ENCODE assay signal across 13 mouse cellular contexts in the genomic region with DNA sequence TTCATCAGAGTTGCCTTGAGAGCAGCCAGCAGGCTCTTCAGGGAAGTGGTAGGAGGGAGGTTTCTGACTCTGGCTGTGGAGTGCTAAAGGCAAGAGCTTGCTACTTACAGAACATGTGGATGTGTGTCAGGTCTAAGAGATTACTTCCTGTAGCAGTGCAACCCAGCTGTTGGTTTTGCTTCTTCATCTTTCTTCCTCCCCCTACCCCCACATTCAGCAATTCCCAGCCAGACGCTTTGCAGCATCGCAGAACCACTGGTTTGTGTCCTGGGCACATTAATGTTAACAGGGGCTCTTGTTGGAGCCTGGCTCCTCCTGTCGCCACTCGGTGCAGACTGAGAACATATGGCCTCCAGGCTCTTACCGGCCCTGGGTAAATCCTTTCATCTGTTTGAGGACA.
DNase-seq lines count a peak whose midpoint lies in the region; ATAC-seq lines count a peak whose summit lies in the region.
"Had no signal": no experiment of that assay in that cellular context is flagged by ENCODE, and none has a peak within 500 bp of the region (broad histone marks: within the 10 kb centered on the region; RNA-seq: fewer than 3 reads in every experiment).

No protein-coding gene starts in this region.

- no peaks in the 10 kb centered on the region for H3K27me3 ChIP-seq in forebrain, embryonic 12.5 days
- H3K27me3 ChIP-seq in forebrain, embryonic 10.5 days (ENCODE audit: poor library complexity, severe bottlenecking), result no peaks in the 10 kb centered on the region
- no peaks in the 10 kb centered on the region for H3K27me3 ChIP-seq in neural tube, embryonic 15.5 days (replicated peaks)
- H3K27me3 ChIP-seq: embryonic facial prominence, embryonic 13.5 days; liver, embryonic 13.5 days had no signal

- no peaks in the 10 kb centered on the region for H3K36me3 ChIP-seq in forebrain, embryonic 12.5 days (replicated peaks)
- no peaks in the 10 kb centered on the region for H3K36me3 ChIP-seq in forebrain, embryonic 10.5 days (replicated peaks)
- H3K36me3 ChIP-seq in neural tube, embryonic 15.5 days, result no peaks in the 10 kb centered on the region
- H3K36me3 ChIP-seq: embryonic facial prominence, embryonic 13.5 days; liver, embryonic 13.5 days had no signal

- H3K4me3 ChIP-seq in forebrain, embryonic 12.5 days (replicated peaks), result no peak overlapping the region
- H3K4me3 ChIP-seq in forebrain, embryonic 10.5 days, result no peak overlapping the region
- no peak overlapping the region for H3K4me3 ChIP-seq in neural tube, embryonic 15.5 days (replicated peaks)
- H3K4me3 ChIP-seq: embryonic facial prominence, embryonic 13.5 days; liver, embryonic 13.5 days had no signal

- peaks cover 7% of the 10 kb centered on the region; the same call in 1 of the 2 replicates for H3K4me1 ChIP-seq in forebrain, embryonic 12.5 days
- H3K4me1 ChIP-seq in forebrain, embryonic 10.5 days, result peaks cover 9% of the 10 kb centered on the region; the same call in 1 of the 2 replicates
- peaks cover 10% of the 10 kb centered on the region for H3K4me1 ChIP-seq in neural tube, embryonic 15.5 days

- no peaks in the 10 kb centered on the region for H3K9me3 ChIP-seq in forebrain, embryonic 12.5 days
- no peaks in the 10 kb centered on the region for H3K9me3 ChIP-seq in forebrain, embryonic 10.5 days
- no peaks in the 10 kb centered on the region for H3K9me3 ChIP-seq in neural tube, embryonic 15.5 days (replicated peaks)
- H3K9me3 ChIP-seq: embryonic facial prominence, embryonic 13.5 days; liver, embryonic 13.5 days had no signal

- H3K4me2 ChIP-seq in forebrain, embryonic 12.5 days, result no peak overlapping the region
- no peak overlapping the region for H3K4me2 ChIP-seq in neural tube, embryonic 15.5 days
- H3K4me2 ChIP-seq: embryonic facial prominence, embryonic 13.5 days; liver, embryonic 13.5 days had no signal

- 0 out of 2 replicates have a peak overlapping the region, but pooled peaks have one; percentile 5 for H3K27ac ChIP-seq in forebrain, embryonic 12.5 days
- no peak overlapping the region for H3K27ac ChIP-seq in forebrain, embryonic 10.5 days
- no peak overlapping the region for H3K27ac ChIP-seq in neural tube, embryonic 15.5 days (replicated peaks)
- H3K27ac ChIP-seq: embryonic facial prominence, embryonic 13.5 days; liver, embryonic 13.5 days had no signal

- intact Hi-C loops in gastrocnemius, postnatal 36 days (cut with DNase I), result no loop called here

- WGBS in forebrain, embryonic 12.5 days, result 81% methylated on average over 5 of the region's 5 CpGs
- WGBS in forebrain, embryonic 10.5 days, result 66% methylated on average over 5 of the region's 5 CpGs
- 62% methylated on average over 5 of the region's 5 CpGs for WGBS in neural tube, embryonic 15.5 days

- DNase-seq in forebrain, embryonic 10.5 days (ENCODE audit: extremely low spot score, low spot score), result no peak
- peak; percentile 34 for DNase-seq in neural tube, embryonic 10.5 days (ENCODE audit: extremely low spot score, low spot score)
- peak; percentile 35 for DNase-seq in hindlimb bud, embryonic 11.5 days (ENCODE audit: extremely low spot score, low read depth, low spot score)
- DNase-seq in thymus, postnatal 25 days, result peak; percentile 27
- no peak for DNase-seq in gastrocnemius, postnatal 36 days
- DNase-seq: gastrocnemius, postnatal 10 days; kidney, postnatal 14 days; liver, embryonic 13.5 days; right cerebral cortex, postnatal 4 days had no signal

- ATAC-seq in forebrain, embryonic 12.5 days (ENCODE audit: low FRiP score), result no peak
- ATAC-seq in neural tube, embryonic 15.5 days (ENCODE audit: low FRiP score), result no peak
- no peak for ATAC-seq in cerebellum, adult (ENCODE audit: insufficient number of reproducible peaks, low FRiP score, low TSS enrichment)

- no peak overlapping the region for H3K9ac ChIP-seq in forebrain, embryonic 12.5 days
- no peak overlapping the region for H3K9ac ChIP-seq in neural tube, embryonic 15.5 days (replicated peaks)
- H3K9ac ChIP-seq: embryonic facial prominence, embryonic 13.5 days; liver, embryonic 13.5 days had no signal

Comparison
In these comparisons a context has a peak if more than half of its experiments do, and no peak if none do; other contexts are left out.
1. DNase-seq: peak in neural tube, embryonic 10.5 days (single experiment), hindlimb bud, embryonic 11.5 days (single experiment) and thymus, postnatal 25 days (single experiment); none in forebrain, embryonic 10.5 days (single experiment) and gastrocnemius, postnatal 36 days (0 of 2).